Mouse (Mus musculus) liver, postnatal 0 days (tissue): ENCODE measurements around the gene Klf12.

Source experiments
- CTCF ChIP-seq: sonication (generic); IDR thresholded peaks from 2 replicates; pipeline ENCODE4 v1.5.1; 2016; ENCODE audit warnings: antibody characterized with exemption, low read depth
- EP300 ChIP-seq: IDR thresholded peaks from 2 replicates; pipeline ENCODE4 v1.6.1; 2016; ENCODE audit warnings: antibody characterized with exemption, low read depth, mild to moderate bottlenecking

- TF ChIP-seq EP300, result no peak
- peak; percentile 47 for TF ChIP-seq CTCF
Measured at GRCm38 (mm10) chr14:100090517-100090916, 194.0 kb downstream of the Klf12 start.
